Mouse (Mus musculus): ENCODE measurements around the gene Frrs1l.
A peak's percentile ranks its signal among the peaks of the same experiment; 100 is the strongest.

The Frrs1l gene

GRCm38 (mm10) chr4:56965586-56966179, 24.5 kb downstream of the Frrs1l start:
- DNase-seq (ENCODE audit: low spot score): no peak

GRCm38 (mm10) chr4:56963687-56964086, 26.5 kb downstream of the Frrs1l start:
- DNase-seq (ENCODE audit: low spot score): no peak

DNA sequence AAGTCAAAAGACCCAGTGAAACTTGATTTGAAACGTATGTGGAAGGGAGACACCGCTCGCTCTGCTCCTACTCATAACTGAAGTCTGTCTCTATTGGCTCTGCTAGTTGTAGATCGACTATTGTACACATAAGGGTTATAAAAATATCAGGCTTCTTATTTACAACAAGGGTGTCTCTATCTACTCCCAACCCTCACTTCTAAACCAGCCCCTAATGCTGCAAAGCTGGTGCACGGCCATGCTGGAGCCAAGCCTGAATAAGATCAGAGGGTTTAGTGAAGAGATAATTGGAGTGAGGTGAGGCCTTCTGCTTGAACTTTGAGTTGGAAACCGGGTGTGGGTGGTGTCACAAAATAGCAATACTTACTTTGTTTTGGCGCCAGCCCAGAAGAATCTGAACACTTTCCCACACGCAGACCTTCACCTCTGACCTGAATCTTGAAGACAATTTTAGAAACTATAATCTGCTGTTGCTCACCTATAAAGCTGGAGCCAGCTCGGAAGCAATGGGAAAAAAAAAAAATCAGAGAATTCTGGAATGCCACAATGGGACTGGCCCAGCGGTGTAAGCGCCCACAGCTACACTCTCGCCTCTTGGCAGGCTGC, 28.8 kb downstream of the Frrs1l start:
- no peak for DNase-seq (ENCODE audit: low spot score)

GRCm38 (mm10) chr4:56957518-56957917, 32.7 kb downstream of the Frrs1l start:
- DNase-seq (ENCODE audit: low spot score): no peak

GRCm38 (mm10) chr4:56953235-56953634, 37.0 kb downstream of the Frrs1l start:
- DNase-seq (ENCODE audit: low spot score): no peak

DNA sequence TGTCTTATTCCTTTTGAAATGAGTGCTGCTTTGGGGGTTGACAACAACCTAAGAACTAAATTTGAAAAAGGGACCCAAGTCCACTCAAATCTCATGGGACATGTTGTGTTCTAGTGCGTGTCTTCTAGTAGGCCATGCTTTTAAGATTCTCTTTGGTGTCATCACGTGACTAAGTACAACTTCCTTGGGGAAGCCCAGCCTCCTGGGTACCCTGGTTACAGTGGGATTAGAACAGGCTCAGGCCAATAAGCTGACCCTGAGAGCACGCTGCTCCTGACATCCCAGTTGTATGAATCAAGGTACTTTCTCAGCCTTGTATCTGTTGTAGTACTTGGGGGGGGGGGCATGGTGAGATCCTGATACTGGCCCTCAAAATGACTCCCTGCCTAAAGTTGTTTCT, 38.5 kb downstream of the Frrs1l start:
- DNase-seq (ENCODE audit: low spot score): no peak

DNA sequence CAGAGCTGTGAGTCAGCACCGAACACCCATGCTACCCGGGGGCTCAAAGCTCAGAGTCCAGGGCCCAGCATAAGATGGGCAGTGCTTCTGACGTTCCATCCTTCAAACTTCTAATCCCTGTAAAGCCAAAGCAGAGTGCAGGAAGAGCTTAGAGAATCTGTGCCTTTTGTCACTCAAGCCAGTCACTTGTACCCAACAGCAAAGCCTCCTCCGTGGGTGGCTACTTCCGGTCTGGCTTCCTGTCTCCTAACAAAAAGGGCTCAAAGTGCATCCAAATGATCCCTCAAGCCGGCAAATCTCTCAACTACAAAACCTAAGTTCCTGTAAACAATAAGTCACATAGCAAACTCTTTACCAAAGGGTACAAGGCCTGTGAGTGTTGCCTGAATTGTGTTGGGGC, 40.7 kb downstream of the Frrs1l start:
- peak; percentile 46 for DNase-seq (ENCODE audit: low spot score)

GRCm38 (mm10) chr4:56946641-56947640, 43.2 kb downstream of the Frrs1l start, which contains the start of gene Tmem245:
Gene Tmem245 (minus strand): TSS chr4:56947437.
- DNase-seq (ENCODE audit: low spot score): peak; percentile 92

DNA sequence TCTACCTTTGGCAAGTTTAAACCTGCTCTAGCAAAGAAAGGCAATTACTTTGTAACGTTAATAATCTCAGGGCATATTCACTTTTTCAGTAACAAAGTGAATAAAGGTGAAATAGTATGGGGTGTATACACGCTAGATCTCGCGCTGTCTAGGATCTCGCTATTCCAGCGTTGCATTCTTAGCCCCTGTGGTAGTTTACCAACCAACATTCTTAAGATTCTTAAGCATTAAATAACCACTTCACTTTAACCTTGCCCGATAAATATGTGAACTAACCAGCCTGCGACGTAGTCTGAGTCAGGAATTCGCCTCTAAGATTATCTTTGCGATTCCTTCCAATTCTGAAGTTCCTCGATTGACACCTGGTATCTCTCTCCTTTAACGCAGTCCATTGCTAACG, 44.0 kb downstream of the Frrs1l start:
- no peak for DNase-seq (ENCODE audit: low spot score)

DNA sequence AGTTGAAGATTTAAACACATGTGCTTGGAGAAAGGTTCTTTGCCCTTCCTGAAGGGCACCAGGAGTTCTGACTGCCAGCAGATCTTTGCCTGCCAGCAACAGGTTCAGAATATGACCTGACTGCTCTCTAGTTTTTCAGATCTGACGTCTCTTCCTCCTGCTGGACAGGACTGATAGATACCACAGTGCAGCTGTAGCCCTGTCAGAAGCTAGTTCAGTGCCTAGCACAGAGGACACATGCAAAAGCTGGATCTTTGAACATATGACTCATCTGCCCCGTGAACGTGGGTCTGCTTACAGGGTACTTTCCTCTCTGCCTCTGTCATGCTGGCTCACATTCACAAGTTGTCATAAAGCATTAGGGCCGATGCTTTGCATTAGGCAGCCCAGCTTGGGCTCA, 45.9 kb downstream of the Frrs1l start:
- no peak for DNase-seq (ENCODE audit: low spot score)

DNA sequence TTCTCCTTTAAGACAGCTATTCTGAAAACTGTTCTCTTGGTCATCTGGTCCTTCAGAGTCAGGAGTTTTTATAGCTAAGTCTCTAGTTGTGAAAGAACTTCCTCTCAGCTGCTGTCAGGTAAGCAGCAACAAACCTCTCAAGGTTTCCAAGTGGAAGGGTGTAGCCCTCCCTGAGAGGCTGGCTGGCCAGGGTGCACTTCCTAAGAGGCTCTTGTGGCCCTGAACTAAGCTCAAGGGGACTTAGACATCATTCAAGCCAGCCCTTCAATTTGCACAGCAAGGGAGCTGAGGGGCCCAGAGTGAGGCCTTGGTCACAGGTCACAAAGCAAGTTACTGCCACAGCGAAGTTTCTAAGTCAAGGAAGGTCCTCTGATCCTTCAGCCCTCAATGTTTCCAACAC, 46.9 kb downstream of the Frrs1l start:
- DNase-seq (ENCODE audit: low spot score): no peak

- DNase-seq (ENCODE audit: low spot score): no peak
Observed at GRCm38 (mm10) chr4:56942567-56942966, 47.6 kb downstream of the Frrs1l start.

- DNase-seq (ENCODE audit: low spot score): no peak
Observed at GRCm38 (mm10) chr4:56941481-56941880, 48.7 kb downstream of the Frrs1l start.

- DNase-seq (ENCODE audit: low spot score): no peak
Observed at GRCm38 (mm10) chr4:56937136-56937535, 53.1 kb downstream of the Frrs1l start.

DNA sequence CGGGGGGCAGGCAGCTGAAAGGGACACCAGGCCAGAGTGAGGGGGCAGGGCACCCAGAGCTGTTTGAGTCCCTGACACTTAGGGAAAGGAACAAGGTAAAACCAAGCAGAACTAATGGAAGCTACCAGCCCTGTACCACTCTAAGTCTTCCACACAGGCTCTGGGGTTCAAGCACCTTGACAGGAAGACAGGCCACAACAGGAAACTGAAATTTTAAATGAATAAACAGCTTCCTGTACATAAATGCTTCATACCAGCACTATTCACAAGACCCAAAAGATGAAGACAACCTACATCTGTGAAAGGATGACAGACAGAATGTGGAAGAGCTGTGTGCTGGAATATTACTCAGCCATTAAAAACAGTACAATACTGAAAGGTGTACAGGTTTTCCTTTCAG, 54.9 kb downstream of the Frrs1l start:
- no peak for DNase-seq (ENCODE audit: low spot score)

GRCm38 (mm10) chr4:56933154-56933553, 57.0 kb downstream of the Frrs1l start:
- DNase-seq (ENCODE audit: low spot score): no peak

DNA sequence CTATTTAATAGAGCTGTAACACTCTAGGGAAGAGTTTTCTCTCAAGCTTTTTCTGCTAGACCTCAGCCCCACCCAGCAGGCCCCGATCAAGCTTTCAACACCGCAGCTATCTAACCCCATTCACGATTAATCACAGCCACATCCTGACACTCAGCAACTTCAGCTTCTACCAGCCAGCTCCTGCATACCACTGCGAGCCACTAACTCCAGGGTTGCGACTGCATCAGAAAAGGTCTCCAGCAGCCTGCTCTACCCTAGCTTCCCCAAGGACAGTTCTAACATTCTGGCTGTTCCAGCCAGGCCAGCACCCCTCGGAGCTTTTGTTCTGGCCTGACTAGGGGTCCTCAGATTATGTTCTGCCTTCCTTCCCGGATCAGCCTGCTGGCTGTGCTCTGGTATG, 58.1 kb downstream of the Frrs1l start:
- DNase-seq (ENCODE audit: low spot score): peak; percentile 8

DNA sequence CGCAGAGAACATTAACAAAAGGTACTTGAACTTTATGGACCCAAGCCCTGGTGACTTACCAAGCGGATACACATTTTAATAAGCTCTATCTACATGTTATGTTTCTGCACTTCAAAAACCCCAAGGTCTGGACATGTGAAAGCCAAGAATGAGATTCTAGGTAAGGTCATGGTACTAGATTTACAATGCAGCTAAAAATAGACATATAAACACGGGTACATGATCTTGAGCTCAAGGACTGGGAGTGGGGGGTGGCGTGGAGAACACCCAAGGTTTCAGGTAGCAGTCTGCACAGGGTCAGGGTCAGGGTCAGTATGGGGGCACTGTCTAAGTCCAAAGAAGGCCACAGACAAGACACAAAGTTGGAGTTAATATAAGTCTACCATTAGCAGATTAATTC, 59.9 kb downstream of the Frrs1l start:
- DNase-seq (ENCODE audit: low spot score): no peak

DNA sequence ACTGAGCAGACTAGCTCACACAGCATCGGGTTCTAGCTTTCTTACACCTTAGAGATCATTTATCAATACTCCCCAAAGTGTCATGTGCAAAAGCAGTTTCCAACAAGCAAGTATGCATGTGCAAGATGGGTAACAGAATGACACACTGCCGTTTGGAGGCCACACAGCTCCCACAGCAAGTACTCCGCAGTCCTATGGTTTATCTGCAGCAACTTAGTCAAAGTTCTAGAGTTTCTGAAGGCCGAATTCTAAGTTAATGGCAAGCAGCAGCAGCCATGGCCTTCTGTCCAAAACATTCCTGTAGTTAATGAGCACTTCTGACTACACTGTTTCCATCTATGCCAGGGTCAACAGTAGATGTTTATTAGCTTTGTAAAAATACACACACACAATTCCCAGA, 63.2 kb downstream of the Frrs1l start:
- no peak for DNase-seq (ENCODE audit: low spot score)

DNA sequence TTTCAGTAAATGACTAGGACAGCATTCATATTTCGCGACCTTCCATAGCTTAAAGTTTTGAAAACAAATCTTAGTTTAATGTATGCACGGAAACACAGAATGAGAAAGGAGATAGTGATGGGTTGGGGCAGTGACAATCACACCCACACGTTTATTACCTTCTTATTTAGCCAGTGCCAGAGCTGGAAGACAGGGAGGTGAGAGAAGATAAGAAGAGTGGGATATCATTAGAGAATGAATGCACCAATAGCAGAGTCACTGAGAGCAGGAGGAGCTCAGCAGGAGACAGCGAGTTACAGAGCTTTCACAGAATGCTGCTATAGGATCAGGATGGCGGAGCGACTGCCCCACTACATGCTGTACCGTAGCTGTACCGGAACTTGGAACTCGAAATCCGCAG, 68.0 kb downstream of the Frrs1l start:
- DNase-seq (ENCODE audit: low spot score): no peak

GRCm38 (mm10) chr4:56915732-56916325, 74.4 kb downstream of the Frrs1l start:
- DNase-seq (ENCODE audit: low spot score): peak; percentile 37

GRCm38 (mm10) chr4:56914761-56915160, 75.4 kb downstream of the Frrs1l start:
- no peak for DNase-seq (ENCODE audit: low spot score)

DNA sequence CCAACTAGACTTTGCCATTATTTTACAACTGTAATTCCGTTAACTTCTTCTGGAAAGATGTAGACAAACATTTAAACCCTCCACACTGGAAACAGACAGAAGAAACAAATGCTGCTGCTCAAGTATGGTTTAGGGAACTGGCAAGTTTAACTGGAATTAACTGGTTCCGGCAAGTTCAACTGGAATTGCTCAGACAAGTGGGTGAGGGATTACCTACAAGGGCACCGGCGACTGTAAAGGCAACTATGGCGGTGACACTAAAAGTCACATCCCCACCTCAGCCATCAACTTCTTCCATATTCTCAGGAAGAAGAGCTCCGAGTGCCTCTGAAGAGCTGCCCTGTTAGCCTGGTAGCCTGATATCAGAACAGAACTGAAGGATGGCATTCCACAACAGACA, 75.9 kb downstream of the Frrs1l start:
- DNase-seq (ENCODE audit: low spot score): no peak

All from T-cell, adult 2 months (primary cell).